Mouse (Mus musculus) cerebellum, adult 2 months (tissue): ENCODE results near the gene Smad3.

Source experiments
- CTCF ChIP-seq: fragments of 200-500 bp; IDR thresholded peaks from 2 replicates; pipeline ENCODE4 v1.5.1; 2011; ENCODE audit warnings: low read depth, mild to moderate bottlenecking, control low read depth, low read length, moderate library complexity, borderline replicate concordance; ENCODE audit not compliant: insufficient read depth
- POLR2A ChIP-seq: fragments of 200-500 bp; IDR thresholded peaks from 2 replicates; pipeline ENCODE4 v1.6.1; 2011; ENCODE audit warnings: low read length, control low read depth, borderline replicate concordance; ENCODE audit not compliant: insufficient read depth

- no peak for TF ChIP-seq CTCF
- no peak for TF ChIP-seq POLR2A
Measured at GRCm38 (mm10) chr9:63720715-63721114, 37.1 kb downstream of the Smad3 start.
